Mouse (Mus musculus) kidney, postnatal 0 days (tissue): Measurements from ENCODE around the gene Bod1. TPM values are rescaled to one million over a fixed set of nuclear protein-coding genes. Genes with fewer than 3 reads are reported as not detected.

Source experiments
- ATAC-seq: fragments of 200-750 bp; cut with Nextera tagmentation; replicated peaks from 2 replicates; pipeline ENCODE4 v1.8.0; 2017; ENCODE audit warnings: low read depth, moderate number of reproducible peaks, moderate TSS enrichment, moderate library complexity; ENCODE audit not compliant: low FRiP score
- DNase-seq: peaks from one replicate; pipeline ENCODE4 v3.0.0-alpha.2; 2016; ENCODE audit warnings: low spot score
- H3K27ac ChIP-seq: fragments of 300-500 bp; sonication (generic); 2 replicates; pipeline ENCODE4 v1.5.1; 2014; ENCODE audit warnings: mild to moderate bottlenecking
- H3K27me3 ChIP-seq: fragments of 300-500 bp; sonication (generic); 2 replicates; pipeline ENCODE4 v1.6.1; 2014; ENCODE audit warnings: low read length, mixed read lengths; ENCODE audit not compliant: insufficient read depth
- H3K36me3 ChIP-seq: fragments of 300-500 bp; sonication (generic); 2 replicates; pipeline ENCODE4 v1.6.1; 2014; ENCODE audit warnings: low read length, mixed read lengths; ENCODE audit not compliant: insufficient read depth
- H3K4me1 ChIP-seq: fragments of 300-500 bp; sonication (generic); replicated peaks from 2 replicates; pipeline ENCODE4 v1.6.1; 2014; ENCODE audit warnings: antibody characterized with exemption, low read length, mixed read lengths; ENCODE audit not compliant: insufficient read depth
- H3K4me2 ChIP-seq: fragments of 300-500 bp; sonication (generic); 2 replicates; pipeline ENCODE4 v1.6.1; 2014; ENCODE audit warnings: mild to moderate bottlenecking, low read length, moderate library complexity, mixed read lengths
- H3K4me3 ChIP-seq: fragments of 300-500 bp; sonication (generic); replicated peaks from 2 replicates; pipeline ENCODE4 v1.5.1; 2014; ENCODE audit warnings: low read depth, low read length
- H3K9ac ChIP-seq: fragments of 300-500 bp; sonication (generic); 2 replicates; pipeline ENCODE4 v1.6.1; 2014; ENCODE audit warnings: low read depth, low read length
- H3K9me3 ChIP-seq: fragments of 300-500 bp; sonication (generic); replicated peaks from 2 replicates; pipeline ENCODE4 v1.6.1; 2016; ENCODE audit warnings: low read length, inconsistent platforms, mixed read lengths
- CTCF ChIP-seq: IDR thresholded peaks from 2 replicates; pipeline ENCODE4 v1.5.1; 2016; ENCODE audit warnings: antibody characterized with exemption, low read depth, mild to moderate bottlenecking, moderate library complexity
- WGBS: fragments of 180-500 bp; shearing (Covaris S2); extraction: QIAGEN DNeasy Blood & Tissue Kit; methylation state at CpG from one replicate; pipeline ENCODE4 v1.1.7; 2014; 5-methylcytosine and 5-hydroxymethylcytosine counted together
- polyA plus RNA-seq: library from polyadenylated mRNA; unstranded; fragments of >200 nt; fragmentation: Nextera tagmentation; extraction: Ambion mirVana; gene quantifications from 2 replicates; pipeline ENCODE4 v1.2.1, GENCODE M21; 2015

Bod1 gene
- polyA plus RNA-seq: 96.7 and 102 TPM in 2 replicates

DNA sequence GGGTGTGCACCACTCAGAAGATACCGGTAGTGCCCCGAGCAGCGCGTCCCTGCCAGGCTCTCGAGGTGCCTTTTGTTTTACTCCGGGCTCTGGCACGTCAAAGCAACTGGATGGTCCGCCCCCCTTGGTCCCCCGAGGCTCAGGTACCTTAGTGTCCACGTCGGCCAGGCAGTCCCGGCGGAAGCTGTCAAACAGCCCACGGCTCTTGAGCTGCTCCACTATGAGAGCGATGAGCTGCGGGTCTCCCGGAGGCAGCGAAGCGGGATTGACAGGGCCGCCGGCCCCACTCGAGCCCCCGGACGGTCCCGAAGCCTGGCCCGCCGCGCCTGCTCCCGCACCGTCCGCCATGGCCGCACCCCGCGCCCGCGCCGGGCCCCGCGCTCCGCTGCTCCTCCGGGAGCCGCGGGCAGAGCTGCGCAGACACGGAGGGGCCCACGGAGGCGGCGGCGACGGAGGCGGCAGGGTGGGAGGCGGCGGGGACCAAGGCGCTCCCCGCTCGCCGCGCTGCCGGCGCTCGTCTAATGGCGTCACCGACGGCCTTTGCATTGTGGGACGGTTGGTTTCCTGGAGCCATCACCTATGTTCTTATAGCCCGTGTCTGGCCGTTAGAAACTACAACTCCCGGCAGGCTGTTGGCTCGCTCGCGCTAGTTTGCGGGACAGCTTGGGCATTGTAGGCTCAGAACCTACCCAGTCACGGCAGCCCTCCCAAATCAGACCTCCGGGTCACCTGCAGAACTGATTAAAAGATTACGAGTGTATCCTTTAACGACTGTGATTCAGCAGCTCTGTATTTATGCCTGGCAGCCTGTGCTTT lies at the start of gene Bod1:
Bod1 (minus strand) TSS at position 532 of the 816 bp plus-strand sequence.
- ATAC-seq: peak; percentile 92

DNA sequence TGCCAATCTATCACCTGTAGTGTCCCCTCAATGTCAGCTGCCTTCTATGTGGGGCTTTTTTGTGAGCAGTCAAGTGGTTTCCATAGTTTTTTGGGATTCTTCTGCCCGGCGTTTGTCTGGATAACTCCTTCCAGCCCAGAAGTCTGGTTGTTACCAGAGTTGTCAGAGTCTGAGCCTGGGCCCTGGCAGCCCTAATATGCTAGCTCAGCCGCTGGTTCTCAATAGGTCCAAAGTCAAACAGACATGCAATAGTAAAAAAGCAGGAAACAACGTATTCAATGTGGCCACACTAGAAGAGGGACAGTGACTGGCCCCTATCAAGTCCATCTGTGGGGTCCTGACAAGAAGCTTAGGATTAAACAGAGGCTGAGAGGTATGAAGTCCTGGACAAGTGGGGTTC lies 47.4 kb upstream of the Bod1 start:
- Histone ChIP-seq H3K4me2 (no peak overlapping the region), H3K9me3 (no peaks in the 10 kb centered on the region), H3K27ac (no peak overlapping the region), H3K4me3 (no peak overlapping the region), H3K4me1 (no peaks in the 10 kb centered on the region; the same call in 1 of the 2 replicates), H3K36me3 (no peaks in the 10 kb centered on the region), H3K9ac (no peak overlapping the region), H3K27me3 (no peaks in the 10 kb centered on the region)
- DNase-seq (no peak), ATAC-seq (no peak)
- WGBS: 90% methylated on average over 4 of the region's 4 CpGs
- TF ChIP-seq CTCF: no peak

More for the DNA sequence above, at the start of gene Bod1:
- peaks cover 18% of the 10 kb centered on the region for H3K36me3 ChIP-seq
- DNase-seq: peak; percentile 98
- no peaks in the 10 kb centered on the region for H3K27me3 ChIP-seq
- no peaks in the 10 kb centered on the region for H3K9me3 ChIP-seq
- H3K4me3 ChIP-seq: peak within 1 kb of the TSS; percentile 98
- under 1% methylated on average over 70 of the region's 76 CpGs for WGBS
- peaks cover 9% of the 10 kb centered on the region for H3K4me1 ChIP-seq
- H3K27ac ChIP-seq: peak within 1 kb of the TSS; percentile 72
- TF ChIP-seq CTCF: no peak
- H3K9ac ChIP-seq: peak within 1 kb of the TSS; percentile 98
- peak within 1 kb of the TSS; percentile 69 for H3K4me2 ChIP-seq

DNA sequence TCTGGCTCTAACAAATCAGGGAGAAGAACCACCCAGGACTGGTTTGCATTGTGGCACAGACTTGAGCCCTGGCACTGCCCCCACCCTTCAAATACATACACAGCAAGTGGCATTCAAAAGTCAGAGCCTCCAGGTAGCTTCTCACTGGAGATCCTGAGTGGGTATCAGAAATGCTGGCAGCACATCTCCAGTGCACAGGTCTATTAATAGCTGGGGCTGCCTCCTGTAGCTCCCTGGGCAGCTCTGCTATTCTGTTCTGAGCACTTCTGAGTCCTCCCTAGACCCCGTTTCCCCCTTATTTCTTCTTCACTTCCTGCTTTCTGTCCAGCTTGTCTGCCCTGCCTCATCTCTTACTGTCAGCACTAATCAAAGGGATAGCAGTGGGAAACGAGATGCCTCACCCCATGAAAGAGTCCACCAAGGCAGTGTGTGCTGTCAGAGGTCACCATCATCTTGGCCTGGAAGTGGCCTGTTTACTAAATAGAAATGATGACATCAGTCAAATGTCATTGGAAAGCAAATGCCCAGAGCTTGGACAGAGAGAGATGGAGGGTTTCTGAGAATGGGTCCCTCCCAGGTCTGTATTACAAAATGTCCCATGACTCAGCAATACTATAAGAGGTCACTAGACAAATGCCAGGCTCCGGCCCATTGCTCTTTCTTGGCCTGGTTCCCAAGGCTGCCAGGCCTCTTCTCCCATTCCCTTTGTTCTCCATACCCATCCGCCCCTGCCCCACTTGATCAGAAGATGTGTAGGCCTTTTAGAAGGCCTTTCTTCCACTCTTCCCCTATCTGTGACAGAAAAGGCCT lies 46.4 kb upstream of the Bod1 start:
- DNase-seq: no peak
- no peak overlapping the region for H3K9ac ChIP-seq
- no peaks in the 10 kb centered on the region for H3K9me3 ChIP-seq
- no peaks in the 10 kb centered on the region for H3K36me3 ChIP-seq
- 43% methylated on average over 4 of the region's 4 CpGs for WGBS
- H3K4me2 ChIP-seq: no peak overlapping the region
- H3K27me3 ChIP-seq: no peaks in the 10 kb centered on the region
- TF ChIP-seq CTCF: no peak
- no peak overlapping the region for H3K27ac ChIP-seq
- H3K4me3 ChIP-seq: no peak overlapping the region
- no peak for ATAC-seq
- H3K4me1 ChIP-seq: no peaks in the 10 kb centered on the region; the same call in 1 of the 2 replicates

DNA sequence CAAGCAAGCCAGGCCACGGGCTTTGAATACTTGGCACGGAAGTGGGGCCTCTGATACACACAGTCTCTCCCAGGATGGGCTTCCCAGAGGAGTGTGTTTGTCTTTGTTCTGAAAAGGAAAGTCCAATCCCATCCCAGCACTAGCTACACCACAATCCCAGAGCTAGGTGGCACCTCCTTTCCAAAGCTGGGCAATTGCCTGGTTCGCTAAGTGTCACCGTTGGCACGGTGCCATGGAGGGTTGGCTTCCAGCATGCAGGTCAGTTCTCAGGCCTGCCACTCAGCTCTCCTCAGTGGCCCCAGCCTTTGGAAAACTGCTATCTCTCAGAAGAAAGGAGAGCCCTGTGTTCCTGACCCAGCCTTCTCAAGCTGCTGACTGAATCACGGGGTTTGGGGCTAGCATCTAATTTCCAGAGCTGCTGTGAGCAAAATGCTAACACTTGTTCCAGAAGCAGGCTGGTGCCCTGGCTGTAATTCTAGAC lies 42.0 kb upstream of the Bod1 start:
- Histone ChIP-seq H3K27ac (no peak overlapping the region), H3K27me3 (no peaks in the 10 kb centered on the region), H3K4me1 (no peaks in the 10 kb centered on the region; the same call in 1 of the 2 replicates), H3K36me3 (no peaks in the 10 kb centered on the region), H3K9ac (no peak overlapping the region), H3K4me2 (no peak overlapping the region), H3K4me3 (no peak overlapping the region), H3K9me3 (no peaks in the 10 kb centered on the region)
- 54% methylated on average over 6 of the region's 6 CpGs for WGBS
- peak; percentile 86 for ATAC-seq
- TF ChIP-seq CTCF: peak; percentile 63
- DNase-seq: peak; percentile 59

DNA sequence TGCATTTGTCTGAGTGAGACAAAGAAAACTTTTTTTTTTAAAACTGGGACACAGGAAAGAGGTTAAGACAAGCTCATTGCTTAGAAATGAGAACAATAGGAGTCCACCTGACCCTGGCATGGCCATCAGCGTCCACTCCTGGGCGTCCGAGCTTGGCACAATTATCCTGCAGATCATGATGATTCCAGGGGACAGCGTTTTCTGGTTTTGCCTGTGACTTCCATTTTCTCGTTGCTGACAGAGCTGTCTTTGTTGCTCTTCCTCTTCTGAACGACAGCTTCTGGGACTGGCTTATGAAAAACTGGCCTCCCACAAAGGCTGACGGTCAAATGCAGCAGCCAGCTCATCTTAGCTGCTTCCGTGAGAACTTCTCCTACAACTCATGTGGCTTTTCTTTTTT lies 41.4 kb upstream of the Bod1 start:
- WGBS: 57% methylated on average over 8 of the region's 8 CpGs
- DNase-seq: no peak
- Histone ChIP-seq H3K36me3 (no peaks in the 10 kb centered on the region), H3K4me2 (no peak overlapping the region), H3K27me3 (no peaks in the 10 kb centered on the region), H3K9me3 (no peaks in the 10 kb centered on the region), H3K9ac (no peak overlapping the region), H3K4me1 (no peaks in the 10 kb centered on the region; the same call in 1 of the 2 replicates), H3K27ac (no peak overlapping the region), H3K4me3 (no peak overlapping the region)
- TF ChIP-seq CTCF: no peak
- no peak for ATAC-seq

DNA sequence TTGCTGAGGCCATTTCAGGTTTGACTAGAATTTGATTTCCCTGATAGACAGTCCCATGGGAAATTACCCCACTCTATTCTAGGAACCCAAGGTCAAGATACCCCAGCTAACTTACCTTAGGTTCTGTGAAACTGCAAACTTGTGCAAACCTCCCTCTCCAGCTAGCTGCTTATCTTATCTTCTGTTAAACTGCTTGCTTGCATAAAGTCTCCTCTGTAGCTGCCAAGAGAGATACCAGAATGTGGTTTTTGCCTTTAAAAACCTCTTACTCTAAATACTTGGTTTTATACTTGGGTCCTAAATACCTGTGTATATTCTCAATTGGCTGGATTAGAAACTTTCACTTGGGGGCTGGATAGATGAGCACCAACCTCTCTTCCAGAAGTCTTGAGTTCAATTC lies 36.1 kb upstream of the Bod1 start:
- Histone ChIP-seq H3K27me3 (no peaks in the 10 kb centered on the region), H3K36me3 (no peaks in the 10 kb centered on the region), H3K4me2 (no peak overlapping the region), H3K4me1 (no peaks in the 10 kb centered on the region), H3K9ac (no peak overlapping the region), H3K27ac (no peak overlapping the region), H3K9me3 (no peaks in the 10 kb centered on the region; the same call in 1 of the 2 replicates), H3K4me3 (no peak overlapping the region)
- ATAC-seq (no peak), DNase-seq (no peak)
- TF ChIP-seq CTCF: no peak
